Mouse (Mus musculus): Measurements from ENCODE around the gene Cacna1s. TPM values are rescaled to one million over a fixed set of nuclear protein-coding genes. Genes with fewer than 3 reads are reported as not detected.

Gene Cacna1s
- polyA plus RNA-seq, 1 experiment from 2014 or later = 5.2 TPM

Other genes starting within 250 kb of the Cacna1s start
- 63.8 and 67.8 TPM in 2 replicates for gene Lad1, start 234.2 kb upstream of the Cacna1s start, polyA plus RNA-seq (2015; fragmentation: Nextera tagmentation; extraction: Ambion mirVana)
- gene Tnnt2, start 216.4 kb upstream of the Cacna1s start, polyA plus RNA-seq (2015; fragmentation: Nextera tagmentation; extraction: Ambion mirVana) = 87.0 and 226 TPM in 2 replicates
- 72.6 and 89.7 TPM in 2 replicates for gene Pkp1, start 133.5 kb upstream of the Cacna1s start, polyA plus RNA-seq (2015; fragmentation: Nextera tagmentation; extraction: Ambion mirVana)
- gene Igfn1, start 46.4 kb upstream of the Cacna1s start, polyA plus RNA-seq (2015; fragmentation: Nextera tagmentation; extraction: Ambion mirVana) = 0.09 and 0.14 TPM in 2 replicates
- 176 and 178 TPM in 2 replicates for gene Tmem9, start 44.6 kb upstream of the Cacna1s start, polyA plus RNA-seq (2015; fragmentation: Nextera tagmentation; extraction: Ambion mirVana)
- not detected in 2 replicates for gene Ascl5, start 1.9 kb upstream of the Cacna1s start, polyA plus RNA-seq (2015; fragmentation: Nextera tagmentation; extraction: Ambion mirVana)
- gene Kif21b, start 78.6 kb downstream of the Cacna1s start, polyA plus RNA-seq (2015; fragmentation: Nextera tagmentation; extraction: Ambion mirVana) = 2.1 and 2.6 TPM in 2 replicates
- 0.40 TPM in 1 of 2 replicates, not detected in the other for gene Mroh3, start 160.1 kb downstream of the Cacna1s start, polyA plus RNA-seq (2015; fragmentation: Nextera tagmentation; extraction: Ambion mirVana)
- gene Inava, start 181.5 kb downstream of the Cacna1s start, polyA plus RNA-seq (2015; fragmentation: Nextera tagmentation; extraction: Ambion mirVana) = 14.3 and 15.8 TPM in 2 replicates
- not detected in 2 replicates for gene Gpr25, start 208.1 kb downstream of the Cacna1s start, polyA plus RNA-seq (2015; fragmentation: Nextera tagmentation; extraction: Ambion mirVana)